Comparison of ENCODE assay signal across 19 mouse cellular contexts in genomic region chr5:77141336-77141735, GRCm38 (mm10). TPM values are rescaled to one million over a fixed set of nuclear protein-coding genes. Genes with fewer than 3 reads are reported as not detected.
DNase-seq lines count a peak whose midpoint lies in the region; ATAC-seq and TF ChIP-seq lines count a peak whose summit lies in the region.
"Had no signal": no experiment of that assay in that cellular context is flagged by ENCODE, and none has a peak within 500 bp of the region (broad histone marks: within the 10 kb centered on the region; RNA-seq: fewer than 3 reads in every experiment).

No protein-coding gene starts in this region.

- no peak for TF ChIP-seq CTCF in gastrocnemius, adult 2 months (IDR thresholded peaks at IDR 0.05)

- no peaks in the 10 kb centered on the region for H3K9me3 ChIP-seq in kidney, embryonic 16.5 days (ENCODE audit: low read length)
- no peaks in the 10 kb centered on the region for H3K9me3 ChIP-seq in limb, embryonic 14.5 days (ENCODE audit: control insufficient read depth, low read length)
- H3K9me3 ChIP-seq: embryonic facial prominence, embryonic 12.5 days; forebrain, embryonic 15.5 days; G1E; heart, embryonic 13.5 days had no signal

- no peak overlapping the region for H3K4me2 ChIP-seq in kidney, embryonic 16.5 days (replicated peaks; ENCODE audit: low read depth, low read length)
- no peak overlapping the region for H3K4me2 ChIP-seq in limb, embryonic 14.5 days (replicated peaks; ENCODE audit: low read depth, low read length, severe bottlenecking)
- H3K4me2 ChIP-seq: embryonic facial prominence, embryonic 12.5 days; forebrain, embryonic 15.5 days; heart, embryonic 13.5 days had no signal

- intact Hi-C loops in gastrocnemius, adult 2 months (cut with DNase I): no loop called here

- TF ChIP-seq POLR2A in limb, embryonic 14.5 days (IDR thresholded peaks at IDR 0.05; ENCODE audit: borderline replicate concordance, extremely low read depth, insufficient read depth, insufficient read length): no peak

- peaks cover 8% of the 10 kb centered on the region for H3K4me1 ChIP-seq in kidney, embryonic 16.5 days (ENCODE audit: insufficient read depth, low read length)
- H3K4me1 ChIP-seq in limb, embryonic 14.5 days (ENCODE audit: control insufficient read depth, insufficient read depth, low read length): peaks cover 16% of the 10 kb centered on the region

- H3K27ac ChIP-seq in gastrocnemius, adult 2 months: 0 out of 2 replicates have a peak overlapping the region, but pooled peaks have one; percentile 28
- H3K27ac ChIP-seq in kidney, embryonic 16.5 days (ENCODE audit: low read length): peak overlapping the region; percentile 43; the same call in 1 of the 2 replicates
- no peak overlapping the region for H3K27ac ChIP-seq in limb, embryonic 14.5 days (replicated peaks; ENCODE audit: low read depth, low read length)
- H3K27ac ChIP-seq: embryonic facial prominence, embryonic 12.5 days; forebrain, embryonic 15.5 days; heart, embryonic 13.5 days had no signal

- no peak overlapping the region for H3K9ac ChIP-seq in kidney, embryonic 16.5 days (replicated peaks; ENCODE audit: low read length)
- no peak overlapping the region for H3K9ac ChIP-seq in limb, embryonic 14.5 days (ENCODE audit: low read depth, low read length, severe bottlenecking)
- H3K9ac ChIP-seq: embryonic facial prominence, embryonic 12.5 days; forebrain, embryonic 15.5 days; heart, embryonic 13.5 days had no signal

- ATAC-seq in kidney, embryonic 16.5 days (ENCODE audit: low FRiP score, low TSS enrichment): no peak
- peak; percentile 18; the same call in 1 of the 2 replicates for ATAC-seq in limb, embryonic 14.5 days (ENCODE audit: low FRiP score, low read depth)
- ATAC-seq: CD4-positive, CD25-positive, alpha-beta regulatory T cell, adult 4 months; forebrain, embryonic 15.5 days had no signal

- no peaks in the 10 kb centered on the region for H3K36me3 ChIP-seq in kidney, embryonic 16.5 days (ENCODE audit: insufficient read depth, low read length)
- no peaks in the 10 kb centered on the region for H3K36me3 ChIP-seq in limb, embryonic 14.5 days (ENCODE audit: control insufficient read depth, insufficient read depth, low read length)
- H3K36me3 ChIP-seq: embryonic facial prominence, embryonic 12.5 days; forebrain, embryonic 15.5 days; G1E; heart, embryonic 13.5 days had no signal

- no peak overlapping the region for H3K4me3 ChIP-seq in gastrocnemius, adult 2 months
- no peak overlapping the region for H3K4me3 ChIP-seq in kidney, embryonic 16.5 days (ENCODE audit: low read length)
- H3K4me3 ChIP-seq in limb, embryonic 14.5 days (replicated peaks; ENCODE audit: low read length): no peak overlapping the region
- H3K4me3 ChIP-seq: embryonic facial prominence, embryonic 12.5 days; forebrain, embryonic 15.5 days; heart, embryonic 13.5 days had no signal

- no peaks in the 10 kb centered on the region for H3K27me3 ChIP-seq in kidney, embryonic 16.5 days (ENCODE audit: insufficient read depth, low read length)
- no peaks in the 10 kb centered on the region for H3K27me3 ChIP-seq in limb, embryonic 14.5 days (ENCODE audit: control insufficient read depth, insufficient read depth, low read length)
- H3K27me3 ChIP-seq: embryonic facial prominence, embryonic 12.5 days; forebrain, embryonic 15.5 days; heart, embryonic 13.5 days had no signal

- no peak for DNase-seq in gastrocnemius, adult 2 months
- no peak for DNase-seq in gastrocnemius, adult 8-10 months (ENCODE audit: low spot score in 2 of 2)
- DNase-seq in kidney, adult 8-10 months: no peak
- peak; percentile 71 for DNase-seq in adipocyte (ENCODE audit: low spot score)
- DNase-seq in limb, embryonic 14.5 days (ENCODE audit: low spot score): peak; percentile 48
- no peak for DNase-seq in cerebellum, adult 9-10 months
- DNase-seq: adrenal gland, postnatal 10 days; B cell, adult 2 months; cerebellum, adult 11 months; cerebellum, adult 8-10 months; cerebellum, postnatal 25 days; gastrocnemius, postnatal 25 days; heart, postnatal 36 days had no signal

- 37% methylated on average over 7 of the region's 7 CpGs for WGBS in kidney, embryonic 16.5 days
- WGBS in limb, embryonic 14.5 days: 22% methylated on average over 7 of the region's 7 CpGs

RNA-seq across cellular contexts. Expression of gene Hopx, which starts 26.4 kb away (rescaled TPM):
- total RNA-seq in gastrocnemius, adult 2 months (2021): 1 to 10 TPM; 2.2 to 5.4 TPM
- total RNA-seq in gastrocnemius, adult 8-10 months (2022): 1 to 10 TPM; 1.2 to 2.7 (median 2.2) TPM
- 1.1 and 1.8 TPM in 2 replicates for polyA plus RNA-seq in kidney, embryonic 16.5 days (2015; fragmentation: Nextera tagmentation; extraction: Ambion mirVana)
- 12.2 and 13.2 TPM in 2 replicates for polyA plus RNA-seq in limb, embryonic 14.5 days (2012; rRNA removed)
- 1.9 and 2.5 TPM in 2 replicates for polyA plus RNA-seq in limb, embryonic 14.5 days (2014; fragmentation: Nextera tagmentation; extraction: Ambion mirVana)
- total RNA-seq: G1E had no signal
- polyA plus RNA-seq: G1E had no signal

Comparison
In these comparisons a context has a peak if more than half of its experiments do, and no peak if none do; other contexts are left out.
1. DNase-seq: peak in adipocyte (single experiment) and limb, embryonic 14.5 days (single experiment); none in gastrocnemius, adult 2 months (single experiment), gastrocnemius, adult 8-10 months (0 of 2), kidney, adult 8-10 months (0 of 2) and cerebellum, adult 9-10 months (single experiment).